Mouse (Mus musculus) hindbrain, embryonic 12.5 days (tissue): ENCODE data around the gene Klhdc2. TPM values are rescaled to one million over a fixed set of nuclear protein-coding genes. Genes with fewer than 3 reads are reported as not detected.

Experiments
- ATAC-seq: fragments of 200-750 bp; cut with Nextera tagmentation; 2 replicates; pipeline ENCODE4 v1.8.0; 2017; ENCODE audit warnings: moderate TSS enrichment; ENCODE audit not compliant: low FRiP score
- H3K27ac ChIP-seq: fragments of 300-500 bp; sonication (generic); 2 replicates; pipeline ENCODE4 v1.5.1; 2016; ENCODE audit warnings: mild to moderate bottlenecking
- H3K27me3 ChIP-seq: fragments of 300-500 bp; sonication (generic); 2 replicates; pipeline ENCODE4 v1.6.1; 2016; ENCODE audit warnings: mild to moderate bottlenecking
- H3K36me3 ChIP-seq: fragments of 300-500 bp; sonication (generic); 2 replicates; pipeline ENCODE4 v1.6.1; 2016; ENCODE audit warnings: mild to moderate bottlenecking
- H3K4me1 ChIP-seq: fragments of 300-500 bp; sonication (generic); 2 replicates; pipeline ENCODE4 v1.6.1; 2016
- H3K4me2 ChIP-seq: fragments of 300-500 bp; sonication (generic); replicated peaks from 2 replicates; pipeline ENCODE4 v1.6.1; 2016; ENCODE audit warnings: mild to moderate bottlenecking
- H3K4me3 ChIP-seq: fragments of 300-500 bp; sonication (generic); 2 replicates; pipeline ENCODE4 v1.5.1; 2016; ENCODE audit warnings: mild to moderate bottlenecking
- H3K9ac ChIP-seq: fragments of 300-500 bp; sonication (generic); 2 replicates; pipeline ENCODE4 v1.6.1; 2016; ENCODE audit warnings: mild to moderate bottlenecking, moderate library complexity
- H3K9me3 ChIP-seq: fragments of 300-500 bp; sonication (generic); replicated peaks from 2 replicates; pipeline ENCODE4 v1.6.1; 2016; ENCODE audit warnings: mild to moderate bottlenecking
- WGBS: fragments of 180-500 bp; shearing (Covaris S2); methylation state at CpG from one replicate; pipeline ENCODE4 v1.1.7; 2016; 5-methylcytosine and 5-hydroxymethylcytosine counted together
- polyA plus RNA-seq: library from polyadenylated mRNA; unstranded; fragments of >200 nt; fragmentation: Nextera tagmentation; extraction: Ambion mirVana; gene quantifications from 2 replicates; pipeline ENCODE4 v1.2.1, GENCODE M21; 2016

The Klhdc2 gene
- polyA plus RNA-seq, 1 experiment from 2014 or later, result 262 TPM

DNA sequence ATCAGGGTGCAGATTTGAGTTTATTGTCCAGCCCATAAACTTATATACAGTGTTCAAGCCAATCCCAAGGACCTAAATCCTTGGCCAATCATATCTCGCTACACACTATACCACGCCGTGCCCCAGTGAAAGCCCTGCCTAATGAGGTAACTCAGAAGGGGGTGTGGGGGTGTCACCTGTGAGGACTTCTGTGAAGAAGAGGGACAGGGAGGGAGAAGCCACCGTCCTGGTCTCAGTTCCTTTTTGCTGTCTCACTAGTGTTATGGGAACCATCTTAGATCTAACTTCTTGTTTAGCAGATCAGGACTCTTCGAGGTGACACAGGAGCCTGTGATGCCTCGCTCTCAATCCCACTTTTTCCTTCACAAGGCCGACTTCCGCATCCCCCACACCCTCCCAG lies 8.9 kb upstream of the Klhdc2 start:
- no peak for ATAC-seq
- Histone ChIP-seq H3K4me2 (no peak overlapping the region), H3K4me1 (no peaks in the 10 kb centered on the region), H3K9ac (no peak overlapping the region), H3K4me3 (no peak overlapping the region), H3K9me3 (no peaks in the 10 kb centered on the region), H3K27me3 (no peaks in the 10 kb centered on the region), H3K36me3 (no peaks in the 10 kb centered on the region), H3K27ac (no peak overlapping the region)
- 92% methylated on average over 8 of the region's 8 CpGs for WGBS

DNA sequence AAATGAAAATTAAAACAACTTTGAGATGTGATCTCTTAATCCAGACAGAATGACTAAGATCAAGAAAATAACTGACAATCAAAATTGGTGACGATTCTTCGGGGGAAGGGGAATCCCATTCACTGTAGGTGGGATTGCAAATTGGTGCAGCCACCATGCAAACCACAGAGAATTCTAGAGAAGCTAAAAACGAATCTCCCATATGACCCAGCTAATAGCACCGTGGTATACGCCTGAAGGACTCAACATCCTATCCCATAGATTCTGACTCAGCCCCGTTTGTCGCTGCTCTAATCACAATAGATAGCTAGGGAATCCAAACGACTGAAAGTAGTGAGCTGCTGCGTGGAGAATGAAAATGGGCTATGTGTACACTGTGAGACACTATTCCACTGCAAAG lies 7.8 kb upstream of the Klhdc2 start:
- no peaks in the 10 kb centered on the region for H3K36me3 ChIP-seq
- no peak overlapping the region for H3K27ac ChIP-seq
- H3K4me3 ChIP-seq, result no peak overlapping the region
- no peaks in the 10 kb centered on the region for H3K27me3 ChIP-seq
- 80% methylated on average over 9 of the region's 9 CpGs for WGBS
- H3K4me2 ChIP-seq, result no peak overlapping the region
- H3K9ac ChIP-seq, result no peak overlapping the region
- H3K9me3 ChIP-seq, result no peaks in the 10 kb centered on the region
- no peaks in the 10 kb centered on the region for H3K4me1 ChIP-seq
- ATAC-seq, result no peak

DNA sequence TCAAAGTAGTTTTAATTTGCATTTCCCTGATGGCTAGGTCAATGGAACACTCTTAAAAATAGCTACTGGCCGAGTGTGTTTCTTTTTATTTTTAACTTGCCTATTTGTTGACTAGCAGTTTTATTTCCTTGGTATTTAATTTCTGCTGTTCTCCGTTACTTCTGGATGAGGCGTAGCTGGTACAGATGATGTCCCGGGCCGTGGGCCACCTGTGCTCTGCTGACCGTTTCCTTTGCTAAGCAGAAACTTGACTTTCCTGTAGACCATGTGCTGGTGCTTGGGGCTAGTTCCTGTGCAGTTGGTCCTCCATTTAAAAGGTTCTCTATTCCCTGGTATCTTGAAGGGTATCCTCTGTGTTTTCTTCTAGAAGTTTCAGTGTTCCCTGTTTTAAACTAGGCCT lies 4.1 kb upstream of the Klhdc2 start:
- no peak overlapping the region for H3K9ac ChIP-seq
- H3K9me3 ChIP-seq, result no peaks in the 10 kb centered on the region
- H3K36me3 ChIP-seq, result no peaks in the 10 kb centered on the region
- no peak overlapping the region for H3K27ac ChIP-seq
- H3K27me3 ChIP-seq, result no peaks in the 10 kb centered on the region
- H3K4me3 ChIP-seq, result no peak overlapping the region
- peaks cover 3% of the 10 kb centered on the region; the same call in 1 of the 2 replicates for H3K4me1 ChIP-seq
- 91% methylated on average over 6 of the region's 6 CpGs for WGBS
- ATAC-seq, result no peak
- H3K4me2 ChIP-seq, result no peak overlapping the region

DNA sequence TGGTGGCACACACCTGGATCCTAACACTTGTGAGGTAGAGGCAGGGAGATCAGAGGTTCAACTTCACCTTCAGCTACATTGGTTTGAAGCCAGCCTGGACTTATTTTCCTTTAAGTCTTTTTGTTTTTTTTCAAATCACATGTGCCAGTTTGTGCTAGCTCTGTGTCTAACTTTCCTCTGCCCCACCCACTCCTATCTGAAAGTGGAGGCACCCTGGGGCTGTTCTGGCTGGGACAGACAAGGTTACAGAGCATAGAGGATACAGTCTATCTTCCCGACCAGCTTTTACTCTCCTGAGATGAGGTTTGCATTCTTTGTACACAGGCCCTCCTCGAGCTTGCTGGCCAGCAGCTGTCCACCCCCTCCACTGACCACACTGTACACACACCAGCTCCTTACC lies 2.7 kb upstream of the Klhdc2 start:
- no peaks in the 10 kb centered on the region for H3K27me3 ChIP-seq

DNA sequence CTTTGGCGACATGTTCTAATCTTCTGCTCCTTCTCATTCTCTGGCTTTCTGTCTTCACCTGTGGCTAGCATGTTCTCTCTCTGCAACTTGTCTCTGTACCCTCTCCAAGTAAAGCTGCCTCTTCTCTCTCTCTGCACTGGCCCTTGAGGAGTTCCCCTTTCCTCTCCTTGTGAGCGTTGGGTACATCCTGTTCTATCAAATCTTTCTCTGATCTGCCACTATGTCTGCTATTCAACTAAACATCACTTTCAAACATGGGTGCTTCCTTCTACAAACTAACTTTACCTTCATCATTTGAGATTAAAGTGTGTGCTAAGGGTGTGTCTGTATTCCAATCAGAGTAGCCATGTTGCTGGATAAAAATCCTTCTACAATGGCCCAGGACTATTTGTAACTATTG lies 1.5 kb upstream of the Klhdc2 start:
- Histone ChIP-seq H3K4me2 (no peak overlapping the region), H3K9me3 (no peaks in the 10 kb centered on the region), H3K9ac (no peak overlapping the region), H3K4me1 (peaks cover 22% of the 10 kb centered on the region), H3K27ac (no peak overlapping the region), H3K4me3 (no peak overlapping the region), H3K27me3 (no peaks in the 10 kb centered on the region), H3K36me3 (0 out of 2 replicates have a peak, but pooled peaks cover 2% of the 10 kb centered on the region)
- 83% methylated on average over 2 of the region's 2 CpGs for WGBS
- no peak for ATAC-seq

More for the DNA sequence above, 2.7 kb upstream of the Klhdc2 start:
- Histone ChIP-seq H3K9me3 (no peaks in the 10 kb centered on the region), H3K27ac (no peak overlapping the region), H3K4me2 (no peak overlapping the region), H3K9ac (no peak overlapping the region), H3K4me3 (no peak overlapping the region), H3K36me3 (no peaks in the 10 kb centered on the region), H3K4me1 (peaks cover 16% of the 10 kb centered on the region)
- ATAC-seq, result no peak
- WGBS, result 51% methylated on average over 2 of the region's 2 CpGs

DNA sequence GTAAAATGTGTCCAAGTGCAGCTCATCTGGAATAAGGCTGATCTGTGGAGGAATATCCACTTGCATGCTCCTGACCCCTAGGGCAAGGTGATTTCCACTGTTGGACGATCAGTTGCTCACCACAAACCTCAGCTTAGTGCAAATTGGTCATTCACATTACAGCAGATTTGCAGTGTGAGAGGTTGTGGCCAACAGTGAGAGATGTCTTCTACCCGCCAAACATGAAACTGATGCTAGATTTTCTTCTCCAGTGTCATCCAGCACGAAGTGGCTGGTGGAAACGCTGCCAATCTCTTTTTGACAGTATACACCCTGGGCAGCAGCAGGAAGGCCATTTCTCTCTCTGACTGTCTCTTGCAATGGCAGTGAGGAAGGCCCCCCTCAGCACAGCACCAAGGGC lies 830 bp upstream of the Klhdc2 start:
- Histone ChIP-seq H3K27me3 (no peaks in the 10 kb centered on the region), H3K9ac (0 out of 2 replicates have a peak overlapping the region, but pooled peaks have one; percentile 99), H3K27ac (peak overlapping the region; percentile 99), H3K9me3 (no peaks in the 10 kb centered on the region), H3K4me1 (peaks cover 22% of the 10 kb centered on the region), H3K4me2 (peak overlapping the region; percentile 75), H3K36me3 (peaks cover 7% of the 10 kb centered on the region), H3K4me3 (no peak overlapping the region)
- ATAC-seq, result no peak
- WGBS, result 79% methylated on average over 4 of the region's 4 CpGs

DNA sequence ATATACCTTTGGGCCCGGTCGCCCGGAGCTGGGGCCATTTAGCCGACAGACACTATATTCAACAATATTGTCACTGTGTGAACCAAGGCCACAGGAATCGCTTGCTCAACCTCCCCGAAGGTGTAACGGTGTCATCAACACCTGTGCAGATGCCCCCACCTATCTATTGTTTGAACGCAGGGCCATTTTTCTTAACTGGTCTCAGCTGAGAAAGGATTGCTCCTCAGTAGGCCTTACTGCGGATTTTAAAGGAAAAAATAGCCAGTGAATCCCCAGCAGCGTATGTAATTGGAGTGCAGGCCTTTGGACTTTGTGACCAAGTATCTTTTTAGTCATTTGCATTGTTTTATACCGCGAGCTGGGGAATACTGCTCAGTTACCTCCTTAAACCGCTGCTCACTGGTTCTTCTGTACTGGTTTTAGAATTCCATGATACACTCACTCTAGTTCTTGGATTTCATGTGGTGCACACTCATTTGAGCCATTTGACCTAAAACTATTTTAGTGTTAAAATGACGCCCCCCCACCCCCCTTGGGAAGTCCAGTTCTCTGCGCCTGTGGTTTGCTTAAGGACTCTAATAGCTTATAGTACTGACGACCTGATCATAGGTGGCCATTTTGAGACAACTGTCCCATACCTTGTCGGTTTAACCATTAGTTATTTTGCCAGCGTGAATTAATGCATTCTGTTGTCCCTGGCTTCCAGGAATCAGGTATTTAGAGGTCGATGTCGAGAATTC lies 1.1 kb downstream of the Klhdc2 start:
- Histone ChIP-seq H3K9ac (peak overlapping the region; percentile 99), H3K4me3 (peak overlapping the region; percentile 97), H3K27me3 (no peaks in the 10 kb centered on the region), H3K4me2 (peak overlapping the region; percentile 75), H3K27ac (peak overlapping the region; percentile 99), H3K36me3 (peaks cover 24% of the 10 kb centered on the region), H3K9me3 (no peaks in the 10 kb centered on the region), H3K4me1 (peaks cover 22% of the 10 kb centered on the region)
- ATAC-seq, result no peak
- WGBS, result 18% methylated on average over 20 of the region's 20 CpGs

DNA sequence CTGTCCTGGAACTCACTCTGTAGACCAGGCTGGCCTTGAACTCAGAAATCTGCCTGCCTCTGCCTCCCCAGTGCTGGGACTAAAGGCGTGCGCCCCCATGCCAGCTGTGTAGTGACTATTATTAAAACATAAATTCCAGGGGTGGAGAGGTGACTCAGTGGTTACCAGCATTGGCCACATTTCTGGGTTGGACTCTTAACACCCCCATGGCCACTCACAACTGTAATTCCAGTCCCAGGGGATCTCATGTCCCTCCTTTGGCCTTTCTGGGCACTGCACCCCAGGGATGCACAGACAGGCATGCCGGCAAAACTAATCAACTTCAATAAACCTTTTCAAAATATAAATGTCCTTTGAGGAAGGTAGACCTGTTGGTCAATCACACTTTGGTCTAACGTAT lies 1.8 kb downstream of the Klhdc2 start:
- no peaks in the 10 kb centered on the region for H3K27me3 ChIP-seq
- no peak overlapping the region for H3K27ac ChIP-seq
- peaks cover 22% of the 10 kb centered on the region for H3K4me1 ChIP-seq
- 95% methylated on average over 4 of the region's 4 CpGs for WGBS
- no peak for ATAC-seq
- H3K9me3 ChIP-seq, result no peaks in the 10 kb centered on the region
- H3K4me3 ChIP-seq, result peak overlapping the region; percentile 97
- H3K36me3 ChIP-seq, result peaks cover 30% of the 10 kb centered on the region
- peak overlapping the region; percentile 75 for H3K4me2 ChIP-seq
- no peak overlapping the region for H3K9ac ChIP-seq

DNA sequence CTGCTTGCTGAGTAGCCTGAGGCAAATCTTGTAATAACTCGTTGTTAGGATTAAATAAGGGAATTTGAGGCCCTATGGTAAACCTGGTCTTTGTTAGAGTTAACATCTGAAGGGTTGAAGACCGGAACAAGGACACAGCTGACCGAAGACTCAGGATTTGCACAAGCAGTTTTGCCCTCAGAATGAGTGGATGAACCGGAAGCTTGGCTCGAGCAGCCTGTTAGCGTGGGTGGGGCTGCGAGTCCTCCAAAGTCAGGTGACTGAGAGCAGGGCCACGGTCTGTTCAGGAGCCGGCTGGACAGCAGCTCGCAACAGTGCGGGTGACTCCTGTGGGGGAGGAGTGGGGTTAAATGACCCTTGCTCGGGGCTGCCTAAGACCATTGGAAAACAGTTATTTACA lies 2.8 kb downstream of the Klhdc2 start:
- Histone ChIP-seq H3K27me3 (no peaks in the 10 kb centered on the region), H3K9me3 (no peaks in the 10 kb centered on the region), H3K4me2 (peak overlapping the region; percentile 75), H3K4me3 (peak overlapping the region; percentile 13; the same call in 1 of the 2 replicates), H3K27ac (no peak overlapping the region), H3K36me3 (peaks cover 37% of the 10 kb centered on the region), H3K4me1 (peaks cover 22% of the 10 kb centered on the region), H3K9ac (0 out of 2 replicates have a peak overlapping the region, but pooled peaks have one; percentile 23)
- 73% methylated on average over 12 of the region's 12 CpGs for WGBS
- no peak for ATAC-seq

DNA sequence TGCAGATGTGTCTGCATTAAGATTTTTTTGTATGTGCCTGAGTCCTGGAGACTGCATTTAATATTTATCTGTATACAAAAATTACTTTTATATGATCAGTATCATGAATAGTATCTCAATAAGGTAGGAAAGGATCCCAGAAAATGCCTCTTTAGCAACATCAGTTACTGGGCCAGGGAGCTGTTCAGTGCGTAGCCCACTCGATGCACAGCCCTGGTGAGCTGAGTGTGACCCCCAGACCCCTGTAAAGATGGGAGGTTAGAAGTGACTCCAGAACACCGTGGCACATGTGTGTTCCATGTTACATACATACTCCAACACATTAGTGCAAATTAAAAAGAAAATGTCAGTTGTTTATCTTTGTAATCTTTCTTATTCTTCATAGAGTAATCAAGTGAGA lies 3.4 kb downstream of the Klhdc2 start:
- no peak overlapping the region; the same call in 1 of the 2 replicates for H3K4me2 ChIP-seq
- no peaks in the 10 kb centered on the region for H3K27me3 ChIP-seq
- ATAC-seq, result no peak
- no peak overlapping the region for H3K4me3 ChIP-seq
- H3K36me3 ChIP-seq, result peaks cover 41% of the 10 kb centered on the region
- WGBS, result 93% methylated on average over 3 of the region's 3 CpGs
- no peak overlapping the region for H3K9ac ChIP-seq
- H3K27ac ChIP-seq, result no peak overlapping the region
- H3K9me3 ChIP-seq, result no peaks in the 10 kb centered on the region
- H3K4me1 ChIP-seq, result peaks cover 22% of the 10 kb centered on the region

DNA sequence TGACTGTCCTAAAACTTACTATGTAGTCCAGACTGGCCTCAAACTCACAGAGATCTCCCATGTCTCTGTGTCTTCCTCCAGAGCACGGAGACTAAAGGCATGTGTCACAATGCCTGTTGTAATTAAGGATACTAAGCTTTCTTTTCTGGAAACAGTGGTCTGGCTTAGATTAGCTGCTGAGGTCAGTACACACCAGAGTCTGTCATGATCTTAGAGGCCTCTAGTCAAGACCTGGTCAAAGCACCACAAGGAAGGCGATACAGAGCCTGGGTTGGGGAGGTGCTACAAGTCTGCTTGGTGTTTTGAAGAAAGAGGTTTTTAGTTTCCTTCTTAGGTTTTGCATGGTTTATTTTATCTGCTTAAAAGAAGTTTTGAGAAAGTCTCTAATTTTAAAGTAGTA lies 3.9 kb downstream of the Klhdc2 start:
- Histone ChIP-seq H3K27me3 (no peaks in the 10 kb centered on the region), H3K9ac (no peak overlapping the region), H3K4me2 (no peak overlapping the region), H3K27ac (no peak overlapping the region), H3K9me3 (no peaks in the 10 kb centered on the region), H3K36me3 (peaks cover 47% of the 10 kb centered on the region), H3K4me3 (no peak overlapping the region), H3K4me1 (peaks cover 22% of the 10 kb centered on the region)
- 86% methylated on average over 2 of the region's 2 CpGs for WGBS
- no peak for ATAC-seq

DNA sequence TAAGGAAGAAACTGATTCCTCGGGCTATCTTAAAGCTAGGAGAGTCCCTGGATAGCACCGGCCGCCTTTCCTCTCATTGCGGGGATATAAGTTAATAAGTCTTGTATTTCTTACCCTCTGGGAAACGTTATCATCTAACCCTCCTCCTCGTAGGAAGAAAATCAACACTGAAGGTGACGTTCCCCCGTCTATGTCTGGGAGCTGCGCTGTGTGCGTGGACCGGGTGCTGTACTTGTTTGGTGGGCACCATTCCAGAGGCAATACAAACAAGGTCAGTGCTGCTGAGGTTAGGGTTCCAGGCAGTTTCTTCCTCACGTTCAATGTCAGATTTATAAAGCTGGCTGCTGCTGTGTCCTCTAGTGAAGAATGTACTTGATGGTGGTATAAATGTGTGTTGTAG lies 5.7 kb downstream of the Klhdc2 start:
- no peak overlapping the region for H3K4me3 ChIP-seq
- no peak for ATAC-seq
- no peak overlapping the region for H3K27ac ChIP-seq
- no peak overlapping the region for H3K4me2 ChIP-seq
- peaks cover 64% of the 10 kb centered on the region for H3K36me3 ChIP-seq
- H3K4me1 ChIP-seq, result peaks cover 19% of the 10 kb centered on the region
- no peak overlapping the region for H3K9ac ChIP-seq
- H3K27me3 ChIP-seq, result no peaks in the 10 kb centered on the region
- 95% methylated on average over 12 of the region's 12 CpGs for WGBS
- H3K9me3 ChIP-seq, result no peaks in the 10 kb centered on the region

DNA sequence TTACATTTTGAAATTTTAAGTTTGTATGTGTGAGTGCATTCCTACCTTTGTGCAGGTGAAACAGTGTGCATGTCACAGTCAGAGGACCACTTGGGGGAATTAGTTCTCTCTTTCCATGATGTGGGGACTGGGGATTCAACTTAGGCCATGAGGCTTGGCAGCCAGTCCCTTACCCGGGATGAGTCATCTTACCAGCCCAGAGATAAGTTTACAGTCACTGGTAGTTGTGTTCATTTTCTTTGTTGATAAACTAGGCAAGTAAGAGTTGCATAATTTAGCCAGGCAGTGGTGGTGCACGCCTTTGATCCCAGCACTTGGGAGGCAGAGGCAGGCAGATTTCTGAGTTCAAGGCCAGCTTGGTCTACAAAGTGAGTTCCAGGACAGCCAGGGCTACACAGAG lies 7.6 kb downstream of the Klhdc2 start:
- Histone ChIP-seq H3K27ac (no peak overlapping the region), H3K4me3 (no peak overlapping the region), H3K9me3 (no peaks in the 10 kb centered on the region), H3K27me3 (no peaks in the 10 kb centered on the region), H3K36me3 (peaks cover 82% of the 10 kb centered on the region), H3K4me2 (no peak overlapping the region), H3K4me1 (peaks cover 4% of the 10 kb centered on the region), H3K9ac (no peak overlapping the region)
- no peak for ATAC-seq
- WGBS, result 94% methylated on average over 2 of the region's 2 CpGs
